Mouse (Mus musculus) liver, embryonic 14.5 days (tissue): ENCODE measurements at regions not wholly inside any gene's neighbourhood (a gene's known extent, or its start where the extent isn't known, plus 50 kb on each side); places are given as distances from the start of the nearest gene placed in this dataset.

Source experiments
- CTCF ChIP-seq: IDR thresholded peaks from 2 replicates; pipeline ENCODE4 v1.5.1; 2016; ENCODE audit warnings: antibody characterized with exemption, low read depth, control low read depth
- EP300 ChIP-seq: IDR thresholded peaks from 2 replicates; pipeline ENCODE4 v1.6.1; 2016; ENCODE audit warnings: antibody characterized with exemption, low read depth

- no peak for TF ChIP-seq CTCF
- no peak for TF ChIP-seq EP300
These were observed 413.1 kb upstream of the Zfp462 start for GRCm38 (mm10) chr4:54531739-54532138.
